Mouse (Mus musculus) heart, embryonic 11.5 days (tissue): Measurements from ENCODE around the gene Bahd1. TPM values are rescaled to one million over a fixed set of nuclear protein-coding genes. Genes with fewer than 3 reads are reported as not detected.

Source experiments
- ATAC-seq: fragments of 200-750 bp; cut with Nextera tagmentation; replicated peaks from 2 replicates; pipeline ENCODE4 v1.8.0; 2017; ENCODE audit warnings: moderate library complexity; ENCODE audit not compliant: insufficient number of reproducible peaks, low FRiP score, low TSS enrichment
- H3K27ac ChIP-seq: fragments of 300-500 bp; sonication (generic); 2 replicates; pipeline ENCODE4 v1.5.1; 2014; ENCODE audit warnings: mild to moderate bottlenecking, low read depth, low read length
- H3K27me3 ChIP-seq: fragments of 300-500 bp; sonication (generic); 2 replicates; pipeline ENCODE4 v1.6.1; 2014; ENCODE audit warnings: mild to moderate bottlenecking, low read length, mixed read lengths; ENCODE audit not compliant: control insufficient read depth, insufficient read depth
- H3K36me3 ChIP-seq: fragments of 300-500 bp; sonication (generic); 2 replicates; pipeline ENCODE4 v1.6.1; 2014; ENCODE audit warnings: mild to moderate bottlenecking, low read length, moderate library complexity, mixed read lengths; ENCODE audit not compliant: control insufficient read depth, insufficient read depth
- H3K4me1 ChIP-seq: fragments of 300-500 bp; sonication (generic); 2 replicates; pipeline ENCODE4 v1.6.1; 2014; ENCODE audit warnings: low read length; ENCODE audit not compliant: control insufficient read depth, insufficient read depth
- H3K4me2 ChIP-seq: fragments of 300-500 bp; sonication (generic); 2 replicates; pipeline ENCODE4 v1.6.1; 2014; ENCODE audit warnings: mild to moderate bottlenecking, moderate library complexity
- H3K4me3 ChIP-seq: fragments of 300-500 bp; sonication (generic); 2 replicates; pipeline ENCODE4 v1.5.1; 2014; ENCODE audit warnings: low read depth, low read length
- H3K9ac ChIP-seq: fragments of 300-500 bp; sonication (generic); 2 replicates; pipeline ENCODE4 v1.6.1; 2014; ENCODE audit warnings: mild to moderate bottlenecking, low read depth, low read length, moderate library complexity
- H3K9me3 ChIP-seq: fragments of 300-500 bp; sonication (generic); replicated peaks from 2 replicates; pipeline ENCODE4 v1.6.1; 2016; ENCODE audit warnings: low read length; ENCODE audit not compliant: control insufficient read depth
- whole genome bisulfite sequencing: fragments of 180-500 bp; shearing (Covaris S2); extraction: QIAGEN DNeasy Blood & Tissue Kit; methylation state at CpG from one replicate; pipeline ENCODE4 v1.1.7; 2014; ENCODE audit not compliant: insufficient replicate concordance; 5-methylcytosine and 5-hydroxymethylcytosine counted together
- polyA plus RNA-seq: library from polyadenylated mRNA; unstranded; fragments of >200 nt; fragmentation: Nextera tagmentation; extraction: Ambion mirVana; gene quantifications from 2 replicates; pipeline ENCODE4 v1.2.1, GENCODE M21; 2014

Gene Bahd1
- polyA plus RNA-seq, result 0.77 and 1.1 TPM in 2 replicates

- no peaks in the 10 kb centered on the region for H3K36me3 ChIP-seq
- peaks cover 30% of the 10 kb centered on the region for H3K4me1 ChIP-seq
- WGBS, result under 1% methylated on average over 32 of the region's 32 CpGs
- H3K9me3 ChIP-seq, result no peaks in the 10 kb centered on the region
- H3K27ac ChIP-seq, result peak within 1 kb of the TSS; percentile 81; the same call in 1 of the 2 replicates
- H3K4me3 ChIP-seq, result peak within 1 kb of the TSS; percentile 95
- ATAC-seq, result no peak
- H3K4me2 ChIP-seq, result peak within 1 kb of the TSS; percentile 94
- peak within 1 kb of the TSS; percentile 67 for H3K9ac ChIP-seq
- H3K27me3 ChIP-seq, result peaks cover 56% of the 10 kb centered on the region
These were observed at the start of gene Bahd1 for GRCm38 (mm10) chr2:118899981-118900825. Gene Bahd1 (plus strand): TSS chr2:118900377.

GRCm38 (mm10) chr2:118851756-118852155 lies 48.4 kb upstream of the Bahd1 start:
- no peak overlapping the region for H3K4me3 ChIP-seq
- H3K4me2 ChIP-seq, result no peak overlapping the region
- WGBS, result 23% methylated on average over 3 of the region's 3 CpGs
- no peaks in the 10 kb centered on the region for H3K9me3 ChIP-seq
- no peak for ATAC-seq
- H3K36me3 ChIP-seq, result no peaks in the 10 kb centered on the region
- no peak overlapping the region for H3K27ac ChIP-seq
- H3K9ac ChIP-seq, result no peak overlapping the region
- no peaks in the 10 kb centered on the region for H3K27me3 ChIP-seq
- H3K4me1 ChIP-seq, result no peaks in the 10 kb centered on the region

DNA sequence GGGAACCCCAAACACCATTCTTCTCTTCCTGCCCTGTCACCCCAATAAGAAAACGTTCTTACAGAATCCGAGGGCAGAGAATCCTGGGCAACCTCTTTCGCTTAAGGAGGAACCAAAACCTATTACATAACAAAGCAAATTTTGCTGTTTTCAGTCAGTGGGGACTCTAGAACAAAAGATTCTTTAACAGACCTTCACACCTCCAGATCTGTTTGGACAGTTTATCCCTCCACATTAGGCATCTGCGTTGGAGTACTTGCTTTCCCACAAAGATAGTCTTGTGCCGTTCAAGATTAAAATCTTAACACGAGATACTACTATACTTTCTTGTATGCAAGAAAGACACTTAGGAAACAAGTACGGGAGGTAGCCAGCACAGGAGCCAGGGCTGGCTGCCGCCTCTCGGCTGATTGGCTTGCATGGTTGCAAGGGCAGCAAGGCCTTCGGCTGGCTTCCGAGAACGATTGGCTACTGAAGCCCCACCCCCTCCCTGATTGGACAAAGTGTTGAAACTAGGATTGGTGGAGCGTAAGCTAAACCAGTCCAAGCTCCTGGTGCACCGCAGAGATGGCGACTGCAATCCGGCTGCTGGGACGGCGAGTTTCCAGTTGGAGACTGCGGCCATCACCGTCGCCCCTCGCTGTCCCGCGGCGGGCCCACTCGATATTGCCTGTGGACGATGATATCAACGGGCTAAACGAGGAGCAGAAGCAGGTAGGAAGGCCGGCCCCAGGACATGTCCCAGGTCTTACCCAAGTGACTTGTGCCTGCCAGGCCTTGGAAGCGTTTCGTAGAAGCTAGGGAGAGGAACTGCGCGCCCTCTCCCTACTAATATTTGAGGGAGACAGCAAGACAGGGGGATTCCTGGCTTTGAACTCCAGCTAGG lies 38.5 kb upstream of the Bahd1 start, which contains the start of gene Ivd:
Ivd (plus strand) TSS at position 501 of the 886 bp plus-strand sequence.
- no peaks in the 10 kb centered on the region for H3K27me3 ChIP-seq
- no peaks in the 10 kb centered on the region for H3K4me1 ChIP-seq
- H3K27ac ChIP-seq, result peak within 1 kb of the TSS; percentile 4; the same call in 1 of the 2 replicates
- H3K36me3 ChIP-seq, result no peaks in the 10 kb centered on the region
- under 1% methylated on average over 34 of the region's 34 CpGs for WGBS
- H3K9me3 ChIP-seq, result no peaks in the 10 kb centered on the region
- peak; percentile 97 for ATAC-seq
- H3K9ac ChIP-seq, result peak within 1 kb of the TSS; percentile 78
- H3K4me3 ChIP-seq, result peak within 1 kb of the TSS; percentile 56
- H3K4me2 ChIP-seq, result peak within 1 kb of the TSS; percentile 75

DNA sequence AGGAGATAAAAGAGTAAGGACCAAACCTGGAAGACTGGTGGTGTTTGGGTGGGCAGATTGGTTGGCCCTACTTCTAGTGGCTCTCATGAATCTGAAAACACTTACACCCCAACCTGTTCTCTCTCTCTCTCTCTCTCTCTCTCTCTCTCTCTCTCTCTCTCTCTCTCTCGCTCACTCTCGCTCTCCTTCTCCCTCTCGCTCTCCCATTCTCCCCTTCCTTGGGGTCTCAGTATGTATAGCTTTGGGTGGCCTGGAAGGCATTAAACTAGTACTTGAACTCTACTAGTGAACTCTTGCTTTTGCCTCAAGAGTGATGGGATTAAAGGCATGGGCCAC lies 37.9 kb upstream of the Bahd1 start:
- Histone ChIP-seq H3K36me3 (no peaks in the 10 kb centered on the region), H3K4me2 (peak overlapping the region; percentile 75), H3K9ac (peak overlapping the region; percentile 78), H3K27ac (0 out of 2 replicates have a peak overlapping the region, but pooled peaks have one; percentile 4), H3K4me1 (no peaks in the 10 kb centered on the region), H3K27me3 (no peaks in the 10 kb centered on the region), H3K4me3 (peak overlapping the region; percentile 56), H3K9me3 (no peaks in the 10 kb centered on the region)
- 34% methylated on average over 3 of the region's 3 CpGs for WGBS
- ATAC-seq, result no peak

- Histone ChIP-seq H3K4me1 (no peaks in the 10 kb centered on the region), H3K27me3 (no peaks in the 10 kb centered on the region), H3K36me3 (no peaks in the 10 kb centered on the region; the same call in 1 of the 2 replicates), H3K9me3 (no peaks in the 10 kb centered on the region), H3K4me2 (no peak overlapping the region), H3K4me3 (no peak overlapping the region), H3K27ac (no peak overlapping the region), H3K9ac (no peak overlapping the region)
- no peak for ATAC-seq
- WGBS, result 84% methylated on average over 3 of the region's 3 CpGs
These were observed 29.6 kb upstream of the Bahd1 start for GRCm38 (mm10) chr2:118870601-118871000.

- Histone ChIP-seq H3K36me3 (no peaks in the 10 kb centered on the region; the same call in 1 of the 2 replicates), H3K4me3 (no peak overlapping the region), H3K4me1 (no peaks in the 10 kb centered on the region), H3K9me3 (no peaks in the 10 kb centered on the region), H3K4me2 (no peak overlapping the region), H3K9ac (no peak overlapping the region), H3K27ac (no peak overlapping the region), H3K27me3 (no peaks in the 10 kb centered on the region)
- 81% methylated on average over 1 of the region's 1 CpGs for WGBS
- ATAC-seq, result no peak
These were observed 29.1 kb upstream of the Bahd1 start for GRCm38 (mm10) chr2:118871032-118871431.

DNA sequence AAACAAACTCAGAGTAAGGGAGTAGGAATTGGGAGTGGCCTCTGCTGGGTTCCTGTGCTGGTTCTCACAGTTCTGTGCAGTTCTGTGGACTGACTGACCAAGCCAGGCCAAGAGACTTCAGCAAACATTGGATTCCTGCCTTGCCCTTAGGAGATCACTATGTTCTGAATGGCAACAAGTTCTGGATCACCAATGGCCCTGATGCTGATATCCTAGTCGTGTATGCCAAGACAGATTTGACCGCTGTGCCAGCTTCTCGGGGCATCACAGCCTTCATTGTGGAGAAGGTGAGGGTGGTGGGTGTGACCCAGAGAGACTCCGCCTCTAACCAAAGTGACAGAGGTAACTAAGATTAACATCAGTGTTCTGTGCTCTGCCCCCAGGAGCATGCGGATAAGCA lies 27.2 kb upstream of the Bahd1 start:
- Histone ChIP-seq H3K27ac (no peak overlapping the region), H3K36me3 (peaks cover 5% of the 10 kb centered on the region; the same call in 1 of the 2 replicates), H3K4me3 (no peak overlapping the region), H3K4me1 (no peaks in the 10 kb centered on the region), H3K9ac (no peak overlapping the region), H3K9me3 (no peaks in the 10 kb centered on the region), H3K4me2 (no peak overlapping the region), H3K27me3 (no peaks in the 10 kb centered on the region)
- WGBS, result 84% methylated on average over 5 of the region's 5 CpGs
- no peak for ATAC-seq

DNA sequence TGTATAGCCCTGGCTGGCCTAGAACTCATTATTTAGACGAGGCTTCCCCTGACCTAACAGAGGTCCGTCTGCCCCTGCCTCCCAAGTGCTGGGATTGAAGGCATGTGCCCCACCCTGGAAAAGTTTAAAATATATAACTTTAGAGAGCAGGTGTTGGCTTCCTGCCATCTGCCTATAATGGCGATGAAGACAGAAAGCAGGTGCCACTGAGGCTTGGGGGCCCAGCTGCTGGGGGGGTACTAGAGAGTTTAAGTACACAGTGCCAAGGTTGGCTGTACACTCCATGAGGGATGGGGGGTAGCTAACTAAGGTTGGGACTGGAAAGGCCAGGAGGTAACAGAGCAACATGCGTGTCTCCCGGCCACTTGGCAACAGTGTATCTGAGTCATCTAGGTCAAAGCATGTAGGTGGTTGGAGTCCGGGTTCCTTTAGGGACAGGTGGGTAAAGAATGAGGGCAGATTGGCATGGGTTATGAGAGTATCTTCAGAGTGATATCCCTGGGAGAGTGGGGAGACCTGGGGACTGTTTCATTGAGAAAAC lies 26.2 kb upstream of the Bahd1 start:
- no peaks in the 10 kb centered on the region for H3K9me3 ChIP-seq
- H3K36me3 ChIP-seq, result peaks cover 6% of the 10 kb centered on the region; the same call in 1 of the 2 replicates
- H3K27ac ChIP-seq, result no peak overlapping the region
- H3K4me1 ChIP-seq, result no peaks in the 10 kb centered on the region
- no peak overlapping the region for H3K4me3 ChIP-seq
- no peak overlapping the region for H3K9ac ChIP-seq
- 81% methylated on average over 6 of the region's 6 CpGs for WGBS
- H3K27me3 ChIP-seq, result no peaks in the 10 kb centered on the region
- no peak overlapping the region for H3K4me2 ChIP-seq
- no peak for ATAC-seq
